Mouse (Mus musculus): Measurements from ENCODE around the gene Lonp2. TPM values are rescaled to one million over a fixed set of nuclear protein-coding genes. Genes with fewer than 3 reads are reported as not detected.

The Lonp2 gene
- polyA plus RNA-seq, 1 experiment from 2014 or later, result 93.6 TPM

DNA sequence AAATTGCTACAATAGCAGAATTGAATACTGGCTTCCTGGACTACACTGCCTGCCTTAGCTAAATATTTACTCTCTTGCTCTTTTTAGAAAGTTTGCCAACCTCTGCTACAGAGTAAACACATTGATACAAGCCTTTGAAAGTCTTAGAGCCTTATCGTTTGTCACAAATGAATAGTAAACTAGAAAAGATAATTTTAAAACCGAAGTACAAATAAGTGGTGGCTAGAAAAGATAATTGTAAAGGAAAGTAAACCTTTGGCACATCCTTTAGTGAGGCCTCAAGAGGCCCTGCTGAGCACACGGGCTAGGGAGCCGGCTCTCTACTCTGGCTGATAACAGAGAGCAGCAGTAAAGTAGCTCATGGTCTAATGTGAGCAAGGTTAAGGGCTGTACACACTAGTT lies 135.2 kb downstream of the Lonp2 start:
- Histone ChIP-seq H3K9ac (replicated peaks) (no peak overlapping the region), H3K36me3 (no peaks in the 10 kb centered on the region), H3K4me3 (replicated peaks) (no peak overlapping the region), H3K27me3 (replicated peaks) (no peaks in the 10 kb centered on the region), H3K4me1 (peaks cover 6% of the 10 kb centered on the region), H3K27ac (replicated peaks) (no peak overlapping the region), H3K9me3 (replicated peaks) (no peaks in the 10 kb centered on the region), H3K4me2 (no peak overlapping the region)
- no peak for ATAC-seq (ENCODE audit: low FRiP score)
- 51% methylated on average over 4 of the region's 4 CpGs for WGBS

GRCm38 (mm10) chr8:86760746-86761145 lies 136.9 kb downstream of the Lonp2 start:
- no peak for ATAC-seq (ENCODE audit: low FRiP score)
- WGBS, result 85% methylated on average over 6 of the region's 6 CpGs

GRCm38 (mm10) chr8:86762806-86763205 lies 139.0 kb downstream of the Lonp2 start:
- H3K4me1 ChIP-seq, result 0 out of 2 replicates have a peak, but pooled peaks cover 3% of the 10 kb centered on the region
- no peaks in the 10 kb centered on the region for H3K9me3 ChIP-seq (replicated peaks)
- H3K27me3 ChIP-seq (replicated peaks), result no peaks in the 10 kb centered on the region
- no peak overlapping the region for H3K4me2 ChIP-seq
- H3K4me3 ChIP-seq (replicated peaks), result no peak overlapping the region
- no peaks in the 10 kb centered on the region for H3K36me3 ChIP-seq
- H3K9ac ChIP-seq (replicated peaks), result no peak overlapping the region
- no peak overlapping the region for H3K27ac ChIP-seq (replicated peaks)
- ATAC-seq (ENCODE audit: low FRiP score), result no peak
- WGBS, result 71% methylated on average over 5 of the region's 5 CpGs

More at GRCm38 (mm10) chr8:86760746-86761145, 136.9 kb downstream of the Lonp2 start:
- H3K9ac ChIP-seq (replicated peaks), result no peak overlapping the region
- H3K27me3 ChIP-seq (replicated peaks), result no peaks in the 10 kb centered on the region
- H3K4me2 ChIP-seq, result no peak overlapping the region
- H3K9me3 ChIP-seq (replicated peaks), result no peaks in the 10 kb centered on the region
- H3K4me3 ChIP-seq (replicated peaks), result no peak overlapping the region
- H3K4me1 ChIP-seq, result peaks cover 6% of the 10 kb centered on the region
- no peak overlapping the region for H3K27ac ChIP-seq (replicated peaks)
- H3K36me3 ChIP-seq, result no peaks in the 10 kb centered on the region

- H3K4me2 ChIP-seq, result no peak overlapping the region
- no peak overlapping the region for H3K4me3 ChIP-seq (replicated peaks)
- no peaks in the 10 kb centered on the region for H3K36me3 ChIP-seq
- ATAC-seq (ENCODE audit: low FRiP score), result no peak
- no peak overlapping the region for H3K27ac ChIP-seq (replicated peaks)
- H3K9ac ChIP-seq (replicated peaks), result no peak overlapping the region
- H3K9me3 ChIP-seq (replicated peaks), result no peaks in the 10 kb centered on the region
- WGBS, result 92% methylated on average over 10 of the region's 10 CpGs
- H3K4me1 ChIP-seq, result 0 out of 2 replicates have a peak, but pooled peaks cover 3% of the 10 kb centered on the region
- H3K27me3 ChIP-seq (replicated peaks), result no peaks in the 10 kb centered on the region
These were observed 141.3 kb downstream of the Lonp2 start for GRCm38 (mm10) chr8:86765155-86765554.

GRCm38 (mm10) chr8:86765669-86766068 lies 141.8 kb downstream of the Lonp2 start:
- Histone ChIP-seq H3K27ac (replicated peaks) (no peak overlapping the region), H3K4me1 (0 out of 2 replicates have a peak, but pooled peaks cover 3% of the 10 kb centered on the region), H3K36me3 (no peaks in the 10 kb centered on the region), H3K9ac (replicated peaks) (no peak overlapping the region), H3K4me3 (replicated peaks) (no peak overlapping the region), H3K9me3 (replicated peaks) (no peaks in the 10 kb centered on the region), H3K4me2 (no peak overlapping the region), H3K27me3 (replicated peaks) (no peaks in the 10 kb centered on the region)
- ATAC-seq (ENCODE audit: low FRiP score), result no peak
- WGBS, result 94% methylated on average over 8 of the region's 8 CpGs

- Histone ChIP-seq H3K27me3 (replicated peaks) (no peaks in the 10 kb centered on the region), H3K9me3 (replicated peaks) (no peaks in the 10 kb centered on the region), H3K27ac (replicated peaks) (no peak overlapping the region), H3K4me3 (replicated peaks) (no peak overlapping the region), H3K36me3 (no peaks in the 10 kb centered on the region), H3K9ac (replicated peaks) (no peak overlapping the region), H3K4me2 (no peak overlapping the region), H3K4me1 (0 out of 2 replicates have a peak, but pooled peaks cover 3% of the 10 kb centered on the region)
- WGBS, result 88% methylated on average over 9 of the region's 9 CpGs
- ATAC-seq (ENCODE audit: low FRiP score), result no peak
These were observed 142.8 kb downstream of the Lonp2 start for GRCm38 (mm10) chr8:86766548-86767211.

- H3K27me3 ChIP-seq (replicated peaks), result no peaks in the 10 kb centered on the region
- WGBS, result 81% methylated on average over 5 of the region's 5 CpGs
- H3K4me1 ChIP-seq, result 0 out of 2 replicates have a peak, but pooled peaks cover 3% of the 10 kb centered on the region
- no peak overlapping the region for H3K9ac ChIP-seq (replicated peaks)
- no peaks in the 10 kb centered on the region for H3K9me3 ChIP-seq (replicated peaks)
- H3K4me3 ChIP-seq (replicated peaks), result no peak overlapping the region
- no peak for ATAC-seq (ENCODE audit: low FRiP score)
- no peak overlapping the region for H3K4me2 ChIP-seq
- H3K27ac ChIP-seq (replicated peaks), result no peak overlapping the region
- no peaks in the 10 kb centered on the region for H3K36me3 ChIP-seq
These were observed 144.7 kb downstream of the Lonp2 start for GRCm38 (mm10) chr8:86768499-86768898.

GRCm38 (mm10) chr8:86769945-86770715 lies 146.3 kb downstream of the Lonp2 start:
- Histone ChIP-seq H3K4me3 (replicated peaks) (no peak overlapping the region), H3K36me3 (no peaks in the 10 kb centered on the region), H3K27me3 (replicated peaks) (no peaks in the 10 kb centered on the region), H3K9me3 (replicated peaks) (no peaks in the 10 kb centered on the region), H3K4me2 (no peak overlapping the region), H3K27ac (replicated peaks) (no peak overlapping the region), H3K9ac (replicated peaks) (no peak overlapping the region), H3K4me1 (0 out of 2 replicates have a peak, but pooled peaks cover 3% of the 10 kb centered on the region)
- no peak for ATAC-seq (ENCODE audit: low FRiP score)
- 86% methylated on average over 1 of the region's 1 CpGs for WGBS

Small RNAs within 50 kb of the gene (microRNA-seq; reads per million reads assigned to microRNA genes)
- not detected for gene Gm44348

Other genes with a start within 250 kb of the Lonp2 start
- 0.12 and 0.17 TPM in 2 replicates for gene Abcc12, start 43.4 kb upstream of the Lonp2 start, polyA plus RNA-seq (2015; fragmentation: Nextera tagmentation; extraction: Ambion mirVana)
- gene Gm10638, start 121.7 kb downstream of the Lonp2 start, polyA plus RNA-seq (2015; fragmentation: Nextera tagmentation; extraction: Ambion mirVana), result 5.5 and 5.9 TPM in 2 replicates
- gene Siah1a, start 121.9 kb downstream of the Lonp2 start, polyA plus RNA-seq (2015; fragmentation: Nextera tagmentation; extraction: Ambion mirVana), result 62.9 and 67.9 TPM in 2 replicates

Data from neural tube, embryonic 15.5 days (tissue).